Mouse (Mus musculus): ENCODE measurements around the gene Eif4e3. TPM values are rescaled to one million over a fixed set of nuclear protein-coding genes. Genes with fewer than 3 reads are reported as not detected.

The Eif4e3 gene
- total RNA-seq, 2 experiments from 2014 or later = 14.9 to 17.3 TPM

DNA sequence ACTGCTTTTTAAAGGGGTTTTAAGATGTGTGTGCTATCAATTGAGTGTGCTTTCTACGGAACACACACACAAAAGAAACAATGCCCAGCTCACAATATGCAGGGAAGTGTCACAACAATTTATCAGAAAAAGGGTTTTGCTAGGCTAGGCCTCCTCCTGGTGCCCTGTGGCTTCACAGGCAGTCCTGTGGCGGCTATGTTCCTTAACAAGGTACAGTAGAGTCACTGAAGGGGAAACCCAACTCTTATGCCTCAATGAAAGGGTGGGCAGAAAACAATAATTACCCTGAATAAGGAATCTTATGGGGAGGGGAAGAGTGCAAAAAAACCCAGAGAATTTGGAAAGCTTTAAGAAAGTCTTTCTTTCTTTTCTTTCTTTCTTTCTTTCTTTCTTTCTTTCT lies 40.2 kb downstream of the Eif4e3 start:
- DNase-seq (ENCODE audit: low spot score in 2 of 2) = no peak
- intact Hi-C loops (cut with DNase I) = no loop called here

DNA sequence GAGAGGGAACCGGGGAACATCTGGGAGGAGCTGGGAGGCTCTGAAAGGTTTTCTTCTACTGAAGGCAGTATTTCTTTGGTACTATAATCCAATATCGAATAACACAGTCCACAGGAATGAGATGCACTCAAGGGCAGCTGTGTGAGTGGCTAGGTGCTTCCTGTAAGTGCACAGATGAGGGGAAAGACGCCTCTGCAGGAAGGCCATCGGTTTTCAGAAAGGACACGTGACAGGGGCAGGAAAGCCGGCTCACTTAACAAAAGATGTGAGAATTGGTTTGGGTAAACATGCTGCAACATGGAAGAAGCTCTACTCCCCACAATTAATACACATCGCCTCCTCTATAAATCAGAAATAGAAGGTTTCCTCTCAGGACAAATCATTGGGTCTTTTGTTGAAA lies 40.8 kb downstream of the Eif4e3 start:
- intact Hi-C loops (cut with DNase I) = no loop called here
- no peak for DNase-seq (ENCODE audit: low spot score in 2 of 2)

DNA sequence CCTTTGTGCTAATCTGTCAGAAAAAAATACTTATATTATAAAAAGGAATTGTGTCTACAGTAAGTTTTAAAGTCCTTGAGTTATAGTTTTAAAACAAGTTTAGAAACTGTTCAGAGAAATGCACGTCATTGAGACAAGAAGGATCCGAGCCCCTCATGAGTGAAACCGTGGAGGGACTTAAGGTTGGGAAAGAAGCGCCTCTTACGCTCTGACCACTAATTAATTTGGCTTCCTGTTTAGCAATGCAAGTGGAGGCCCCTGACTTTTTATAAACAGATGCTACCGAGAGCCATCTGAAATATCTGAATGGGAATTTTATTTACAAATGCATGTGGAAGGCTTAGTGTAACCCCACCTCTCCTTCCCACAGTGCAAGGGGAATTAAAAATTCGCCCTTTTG lies 41.3 kb downstream of the Eif4e3 start:
- intact Hi-C loops (cut with DNase I) = no loop called here

DNA sequence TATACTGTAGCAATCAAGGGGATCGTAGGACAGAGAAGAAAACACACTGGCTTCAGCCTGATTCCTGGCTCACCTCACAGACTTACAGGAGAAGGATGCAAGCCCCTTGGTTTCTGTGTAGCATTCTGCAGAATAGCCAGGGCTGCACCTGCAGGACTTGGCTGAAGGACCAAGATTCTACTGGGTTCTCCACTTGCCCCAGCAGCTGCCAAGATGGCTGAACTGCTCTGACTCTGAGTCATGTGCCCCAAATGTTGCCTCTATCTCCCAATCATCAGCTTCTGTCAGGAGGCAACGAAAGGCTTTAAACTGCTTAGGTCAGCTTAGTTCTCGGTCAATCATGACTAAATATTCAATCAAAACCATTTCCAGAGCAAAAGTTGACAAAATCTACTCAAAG lies 42.0 kb downstream of the Eif4e3 start:
- no peak for DNase-seq (ENCODE audit: low spot score in 2 of 2)
- intact Hi-C loops (cut with DNase I) = no loop called here

More for the DNA sequence above, 41.3 kb downstream of the Eif4e3 start:
- no peak for DNase-seq (ENCODE audit: low spot score in 2 of 2)

DNA sequence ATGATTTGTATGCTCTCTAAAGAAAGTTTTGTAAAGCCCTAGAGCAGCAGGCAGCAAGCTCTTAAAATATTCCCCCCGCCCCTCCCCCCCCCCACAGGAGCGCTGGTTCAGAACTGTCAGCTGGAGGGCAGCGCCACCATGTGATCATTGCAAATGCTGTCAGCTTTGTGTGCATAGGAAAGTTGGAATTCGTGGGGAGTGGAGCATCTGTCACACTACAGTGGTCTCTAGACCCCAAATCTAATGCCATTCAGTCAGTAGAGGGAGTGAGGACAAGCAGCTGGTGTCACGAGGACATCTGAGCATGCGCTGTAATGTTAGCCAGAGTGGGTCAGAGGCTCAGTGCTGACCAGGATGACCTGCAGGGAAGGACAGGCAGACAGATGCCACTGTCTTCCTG lies 42.9 kb downstream of the Eif4e3 start:
- DNase-seq (ENCODE audit: low spot score in 2 of 2) = no peak
- intact Hi-C loops (cut with DNase I) = no loop called here

DNA sequence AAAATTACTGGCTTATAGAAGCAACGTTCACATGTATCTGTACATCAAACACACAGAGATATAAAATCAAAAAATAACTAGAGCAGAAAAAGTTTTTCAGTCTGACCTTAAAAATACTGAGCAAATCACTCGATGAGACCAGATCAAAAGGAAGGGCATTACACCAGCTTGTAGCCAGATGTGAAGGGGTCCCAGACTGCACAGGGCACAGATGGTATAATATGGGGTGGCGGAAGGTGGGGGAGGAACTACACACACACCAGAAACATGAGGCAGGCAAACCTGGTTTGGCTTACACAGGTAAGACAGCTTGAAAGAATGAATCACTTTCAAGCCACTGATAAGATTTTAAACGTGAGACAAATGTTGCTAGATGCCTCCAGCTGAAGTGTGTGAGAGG lies 45.4 kb downstream of the Eif4e3 start:
- DNase-seq (ENCODE audit: low spot score in 2 of 2) = no peak
- intact Hi-C loops (cut with DNase I) = no loop called here

DNA sequence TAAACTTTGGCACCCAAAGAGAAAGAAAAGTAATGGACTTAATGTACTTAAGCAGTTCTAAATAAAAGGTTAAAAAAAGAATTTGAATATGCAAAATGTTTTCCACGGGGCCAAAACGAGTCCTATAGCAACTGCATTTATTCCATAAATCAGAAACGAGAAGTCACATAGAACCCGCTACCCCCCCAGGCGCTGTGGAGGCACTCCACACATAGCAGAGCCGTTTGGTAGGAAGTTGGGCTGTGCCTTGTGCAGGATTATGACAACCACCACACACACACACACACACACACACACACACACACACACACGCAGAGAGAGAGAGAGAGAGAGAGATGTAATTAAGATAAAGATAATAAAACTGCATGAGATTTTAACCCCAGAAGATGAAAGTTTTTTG lies 46.1 kb downstream of the Eif4e3 start:
- DNase-seq (ENCODE audit: low spot score in 2 of 2) = no peak
- intact Hi-C loops (cut with DNase I) = no loop called here

DNA sequence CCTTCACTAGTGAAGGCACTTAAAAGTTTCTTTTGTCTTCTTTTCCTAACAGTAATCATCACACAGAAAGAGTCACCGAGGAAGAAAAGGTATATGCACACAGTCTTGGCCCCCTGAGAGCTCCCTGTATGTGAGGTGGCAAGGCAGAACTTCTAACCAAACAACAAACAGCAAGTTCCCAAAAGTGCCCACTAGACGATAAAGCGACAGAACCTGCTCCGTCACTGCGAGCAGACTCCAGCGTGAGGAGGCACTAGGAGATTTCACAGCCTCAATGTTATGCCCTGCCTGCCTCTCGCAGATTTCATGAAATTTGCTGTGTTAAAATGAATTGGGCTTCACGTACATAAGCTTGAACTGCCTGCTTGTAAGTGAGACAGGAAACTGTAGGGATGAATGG lies 46.6 kb downstream of the Eif4e3 start:
- intact Hi-C loops (cut with DNase I) = no loop called here

DNA sequence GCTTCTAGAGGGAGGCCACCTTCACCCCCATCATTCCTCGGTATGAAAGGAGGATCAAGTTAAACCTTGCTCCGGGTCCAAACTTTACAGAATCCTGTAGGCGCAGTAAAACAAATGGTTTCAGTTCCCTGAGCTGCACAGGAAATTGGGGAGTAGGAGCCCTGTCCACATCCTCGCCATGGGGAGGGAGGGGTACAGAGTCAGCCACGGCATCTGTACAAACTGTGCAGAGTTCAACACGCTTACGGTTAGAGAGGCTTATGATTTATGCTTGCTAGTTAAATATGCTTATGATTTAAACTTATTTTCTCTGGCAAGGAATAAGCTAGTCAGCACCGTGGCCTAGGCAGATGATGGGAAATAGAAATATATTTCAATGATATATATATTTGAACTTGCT lies 47.1 kb downstream of the Eif4e3 start:
- intact Hi-C loops (cut with DNase I) = no loop called here
- DNase-seq (ENCODE audit: low spot score in 2 of 2) = no peak

More for the DNA sequence above, 46.6 kb downstream of the Eif4e3 start:
- DNase-seq (ENCODE audit: low spot score in 2 of 2) = no peak

DNA sequence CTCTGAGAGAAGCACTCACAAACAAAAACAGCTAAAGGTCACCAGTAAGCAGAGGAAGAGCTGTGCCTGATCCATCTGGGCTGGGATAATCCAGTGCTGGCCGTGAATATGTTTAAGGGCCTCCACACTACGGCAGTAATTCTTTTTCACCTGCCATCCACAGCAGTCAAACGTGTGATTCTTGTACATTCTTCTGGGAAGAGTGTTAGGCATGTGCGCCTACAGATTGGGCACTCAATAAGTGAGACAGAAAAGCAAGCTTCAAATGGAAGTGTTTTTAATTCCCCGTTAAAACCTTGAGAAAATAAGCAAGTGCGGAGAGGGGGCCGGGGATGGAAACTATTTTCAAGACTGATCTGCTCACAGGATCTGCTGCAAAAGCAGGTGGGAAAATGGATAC lies 48.7 kb downstream of the Eif4e3 start:
- DNase-seq (ENCODE audit: low spot score in 2 of 2) = no peak
- intact Hi-C loops (cut with DNase I) = no loop called here

DNA sequence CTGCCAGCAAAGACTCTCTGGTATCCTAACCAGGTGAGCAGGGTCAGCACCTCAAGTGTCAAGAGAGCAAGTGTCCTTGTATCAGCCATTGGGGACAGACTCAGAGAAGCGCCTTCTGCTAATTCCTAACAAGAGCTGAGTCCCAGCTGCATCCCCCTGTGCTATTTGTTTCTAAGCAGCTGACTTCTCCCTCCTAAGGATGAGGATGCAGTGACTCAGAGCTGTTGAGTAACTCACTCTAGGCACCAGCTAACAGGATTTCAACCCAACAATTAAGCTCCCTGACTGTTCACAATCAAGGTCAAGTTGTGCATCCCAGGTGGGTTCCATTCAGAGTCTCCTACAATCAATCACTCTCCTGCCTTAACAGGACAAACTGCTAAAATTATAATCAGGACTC lies 49.2 kb downstream of the Eif4e3 start:
- no peak for DNase-seq (ENCODE audit: low spot score in 2 of 2)
- intact Hi-C loops (cut with DNase I) = no loop called here

DNA sequence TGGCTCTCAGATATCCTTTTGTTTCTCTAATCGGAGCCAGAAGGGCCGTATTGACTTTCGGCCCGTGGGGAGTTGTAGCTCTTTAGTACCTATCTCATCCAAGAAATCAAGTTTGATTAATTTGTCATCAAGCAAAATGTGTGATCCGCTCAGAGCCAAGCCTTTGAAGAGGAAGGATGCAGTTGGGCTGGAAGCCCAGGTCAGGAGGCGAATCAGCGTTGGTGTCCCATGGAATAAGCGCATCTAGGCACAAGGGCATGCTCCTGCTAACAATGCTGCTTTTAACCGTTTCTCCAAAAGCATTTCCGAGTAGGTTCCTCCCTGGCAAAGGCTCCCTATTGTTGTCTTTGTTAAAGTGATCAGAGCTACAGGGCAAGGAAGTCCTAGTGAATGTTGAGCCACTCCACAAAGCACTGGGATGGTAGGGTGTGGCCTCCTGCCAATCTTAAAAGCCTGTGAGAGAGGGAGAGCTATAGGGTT lies 51.3 kb downstream of the Eif4e3 start:
- intact Hi-C loops (cut with DNase I) = no loop called here
- no peak for DNase-seq (ENCODE audit: low spot score in 2 of 2)

DNA sequence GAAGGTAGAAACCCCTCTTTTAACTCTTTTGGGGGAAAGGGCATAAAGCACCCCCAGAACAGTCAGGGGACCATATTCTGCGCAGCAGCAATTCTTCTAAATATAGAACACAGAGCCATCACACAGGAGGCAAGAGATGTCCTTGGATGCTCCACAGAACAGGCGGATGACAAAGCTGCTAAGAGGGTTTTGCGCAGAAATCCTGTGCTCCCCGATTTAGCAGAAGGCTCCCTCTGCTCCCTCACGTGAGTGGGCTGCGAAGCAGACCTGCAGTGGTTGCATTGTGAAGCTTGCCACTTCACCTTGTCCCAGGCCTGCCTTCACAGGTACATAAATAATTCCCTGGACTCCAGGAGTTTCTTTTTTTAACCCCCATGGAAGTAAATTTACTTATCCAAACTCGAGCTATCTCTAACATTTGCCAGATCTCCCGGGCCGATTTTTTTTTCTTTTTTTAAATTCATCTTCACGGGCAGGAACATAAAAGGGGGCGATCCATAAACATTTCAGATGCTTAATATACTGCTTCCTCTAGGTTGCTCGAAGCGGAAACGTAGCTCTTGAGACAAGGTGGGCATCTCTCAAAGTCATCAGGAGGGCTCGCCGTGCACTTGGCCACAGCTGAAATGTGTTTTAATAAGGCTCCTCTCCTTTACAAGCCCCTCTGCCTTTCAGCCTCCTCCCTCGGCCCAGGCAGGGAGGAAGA lies 51.9 kb downstream of the Eif4e3 start:
- intact Hi-C loops (cut with DNase I) = no loop called here

DNA sequence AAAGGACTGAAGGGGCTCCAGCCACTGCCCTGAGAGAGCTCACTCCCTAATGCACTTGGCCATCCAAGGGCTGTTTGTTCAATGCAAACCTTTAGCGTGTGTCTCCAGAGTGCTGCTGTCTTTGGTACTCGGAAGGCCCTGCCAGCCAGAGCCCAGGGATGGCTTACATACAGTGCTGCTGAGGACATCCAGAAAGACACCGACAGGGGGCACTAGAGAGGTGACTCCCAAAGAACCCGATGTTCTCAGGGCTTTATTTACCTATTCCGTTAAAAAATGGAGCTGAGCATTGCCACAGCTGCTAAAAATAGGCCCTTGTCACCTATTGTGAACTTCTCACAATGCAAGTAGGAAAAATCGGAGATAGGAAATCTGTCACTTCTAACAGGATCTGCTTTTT lies 54.7 kb downstream of the Eif4e3 start:
- no peak for DNase-seq (ENCODE audit: low spot score in 2 of 2)
- intact Hi-C loops (cut with DNase I) = no loop called here

More for the DNA sequence above, 51.9 kb downstream of the Eif4e3 start:
- peak; percentile 48 to 54 for DNase-seq (ENCODE audit: low spot score in 2 of 2)

DNA sequence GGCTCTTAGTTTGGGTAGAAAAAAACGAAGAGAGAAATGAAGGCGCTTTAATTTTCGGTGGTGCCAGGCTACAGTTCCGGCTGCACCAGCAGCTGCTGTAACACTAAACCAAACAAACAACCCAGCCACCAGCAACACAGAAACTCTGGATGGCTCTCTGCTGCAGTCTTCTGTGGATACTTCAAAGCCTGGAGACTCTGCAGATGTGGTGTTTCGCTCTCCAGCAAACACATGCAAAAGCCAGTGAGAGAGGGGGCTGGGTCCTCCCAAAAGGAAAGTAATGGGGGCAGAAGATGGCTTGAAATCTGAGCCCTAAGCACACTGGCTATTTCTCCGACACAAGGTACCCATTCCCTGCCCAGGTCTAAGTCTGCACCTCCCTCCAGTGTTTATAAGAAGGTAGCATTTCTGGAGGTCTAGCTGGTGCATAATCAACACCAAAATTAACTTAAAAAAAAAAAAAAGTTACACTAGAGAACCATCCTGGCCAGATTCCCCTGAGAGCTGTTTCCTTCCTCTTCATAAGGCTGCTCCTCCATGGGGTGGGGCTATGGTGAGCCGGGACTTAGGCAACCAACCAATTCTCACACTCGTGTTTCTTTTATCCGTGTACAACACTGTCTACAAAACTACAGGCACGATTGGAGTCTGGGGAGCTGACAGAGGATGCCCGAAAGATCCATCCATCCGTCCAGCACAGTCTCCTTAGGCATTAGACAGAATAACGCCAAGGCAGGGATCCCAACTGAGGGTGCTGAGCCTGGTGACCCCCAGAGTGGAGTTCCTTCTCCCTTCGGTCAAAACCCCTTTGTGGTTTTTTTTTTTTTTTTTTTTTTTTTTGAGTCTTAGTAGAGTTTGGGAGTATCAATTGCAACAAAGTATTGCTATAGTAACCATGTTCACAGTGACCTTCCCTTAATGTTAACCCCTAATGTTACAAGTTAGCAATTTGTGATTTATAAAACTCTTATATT lies 55.8 kb downstream of the Eif4e3 start:
- DNase-seq (ENCODE audit: low spot score in 2 of 2) = no peak
- intact Hi-C loops (cut with DNase I) = no loop called here

DNA sequence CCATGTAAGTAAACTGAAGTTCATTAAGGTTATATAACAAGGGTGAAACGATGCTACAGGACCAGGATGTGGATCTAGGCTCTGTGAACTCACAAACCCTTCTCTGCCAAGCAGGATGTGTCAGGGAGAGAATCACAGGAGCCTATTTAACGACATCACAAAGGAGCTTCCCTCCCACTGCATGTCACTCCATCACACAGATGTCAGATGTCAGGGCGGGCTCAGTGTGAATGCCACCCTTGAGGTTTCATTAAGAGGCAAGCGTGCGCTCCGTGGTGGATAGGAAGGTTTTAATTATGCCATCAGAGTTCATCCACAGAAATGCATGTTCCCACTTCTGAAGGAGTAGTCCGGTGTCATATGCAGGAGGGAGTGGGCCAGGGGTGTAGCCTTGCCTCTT lies 60.5 kb downstream of the Eif4e3 start:
- no peak for DNase-seq (ENCODE audit: low spot score in 2 of 2)
- intact Hi-C loops (cut with DNase I) = no loop called here

DNA sequence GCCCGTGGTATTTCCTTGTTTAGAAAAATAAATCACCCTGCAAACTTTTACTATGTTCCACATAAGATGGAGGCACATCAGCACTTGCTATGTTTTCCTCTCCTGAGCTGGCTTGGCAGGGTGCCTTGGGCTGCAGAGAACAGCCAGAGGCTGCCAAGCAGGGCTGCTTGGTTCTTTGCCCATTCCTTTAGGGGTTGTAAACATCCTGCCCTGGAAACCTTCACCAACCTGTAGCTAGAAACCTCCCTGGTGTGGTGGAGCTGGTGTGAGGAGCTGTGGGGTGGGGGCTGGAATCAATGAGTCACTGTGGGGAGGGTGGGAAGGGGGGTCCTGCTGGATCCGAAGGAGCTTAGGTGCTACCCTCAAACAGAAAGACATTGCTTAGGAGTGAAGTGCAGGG lies 61.8 kb downstream of the Eif4e3 start:
- DNase-seq (ENCODE audit: low spot score in 2 of 2) = no peak
- intact Hi-C loops (cut with DNase I) = loop anchor here (5.0 kb wide), 1 partner anchor 82 kb away; the partner anchor contains the start of gene Foxp1

DNA sequence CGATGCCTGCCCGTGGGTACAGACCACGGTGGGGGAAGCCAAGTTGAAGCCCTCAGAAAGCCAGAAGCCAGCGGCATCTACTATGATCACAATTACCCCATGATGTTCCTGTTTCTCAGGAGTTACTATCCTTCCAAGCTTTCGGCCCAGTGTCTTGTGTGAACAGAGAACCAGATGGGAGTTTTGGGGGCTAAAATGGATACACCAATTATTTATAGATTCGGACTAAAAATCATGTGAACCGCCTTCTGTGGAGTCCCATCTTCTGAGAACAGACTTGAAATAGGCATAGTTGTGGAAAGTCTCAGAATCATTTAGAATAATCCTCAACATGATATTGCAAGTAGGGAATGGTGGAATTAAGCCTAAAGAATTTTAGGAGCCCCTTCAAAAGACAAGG lies 64.1 kb downstream of the Eif4e3 start:
- intact Hi-C loops (cut with DNase I) = loop anchor here (5.0 kb wide), 1 partner anchor 80 kb away; the partner anchor contains the start of gene Foxp1
- peak; percentile 22 to 24 for DNase-seq (ENCODE audit: low spot score in 2 of 2)

DNA sequence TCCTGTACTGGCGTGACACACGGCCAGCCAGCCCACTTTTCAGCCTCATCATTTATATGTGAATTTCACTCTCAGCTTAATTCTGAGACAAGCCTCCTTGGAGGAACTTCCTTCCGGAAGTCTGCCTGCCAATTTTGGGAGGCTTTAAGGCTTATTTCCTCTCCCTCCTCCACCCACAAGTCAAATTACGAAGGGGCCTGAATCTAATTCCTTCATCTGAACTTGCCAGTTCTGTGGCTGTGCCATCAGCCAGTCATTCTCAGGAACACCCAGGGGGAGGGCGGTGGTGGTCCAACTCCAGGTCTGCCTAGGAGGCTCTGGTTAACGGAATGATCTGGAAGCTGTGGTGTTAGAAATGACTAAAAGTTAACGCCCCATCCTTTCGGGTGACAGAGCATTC lies 65.7 kb downstream of the Eif4e3 start:
- intact Hi-C loops (cut with DNase I) = loop anchor here (2.0 to 5.0 kb wide), 2 partner anchors 79 to 1496 kb away; partner anchors contain the start of gene Foxp1
- peak in 1 of 2 experiments; percentile 45 for DNase-seq (ENCODE audit: low spot score in 2 of 2)

DNA sequence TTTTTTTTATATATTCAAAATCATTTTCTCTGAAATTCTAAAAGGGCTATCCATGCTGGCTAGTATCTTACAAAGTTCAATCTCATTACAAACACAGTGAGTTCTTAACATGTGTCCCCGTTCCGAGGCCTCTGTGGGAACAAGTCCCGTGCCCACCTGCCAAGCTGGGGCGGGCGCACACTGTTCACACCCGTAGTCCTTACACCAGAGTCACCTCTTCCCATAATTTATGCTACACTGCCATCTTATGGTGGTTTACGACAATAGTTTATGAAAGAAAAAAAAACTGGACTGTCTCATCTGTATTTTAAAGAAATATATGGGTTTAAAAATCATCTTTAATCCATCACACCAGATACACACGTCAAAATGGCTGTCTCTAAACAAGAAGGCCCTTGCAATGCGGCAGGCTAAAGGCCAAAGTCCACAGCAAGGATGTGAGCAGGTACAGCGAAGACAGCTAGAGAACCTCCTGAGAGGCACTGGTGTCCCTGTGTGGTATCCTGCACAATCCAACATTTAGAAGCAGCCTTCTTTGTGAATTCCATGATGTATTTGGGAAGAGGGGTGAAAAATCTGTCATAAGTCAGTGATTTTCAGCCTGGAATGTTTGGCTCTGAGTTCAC lies 66.3 kb downstream of the Eif4e3 start:
- peak; percentile 42 to 56 for DNase-seq (ENCODE audit: low spot score in 2 of 2)

More for the DNA sequence above, 66.3 kb downstream of the Eif4e3 start:
- intact Hi-C loops (cut with DNase I) = loop anchor here (2.0 to 5.0 kb wide), 2 partner anchors 78 to 1495 kb away; partner anchors contain the start of gene Foxp1

Data from left cerebral cortex, postnatal 36 days (tissue).